Mouse (Mus musculus) erythroblast, embryonic 14.5 days (primary cell): Measurements from ENCODE around the gene Tgm4. TPM values are rescaled to one million over a fixed set of nuclear protein-coding genes. Genes with fewer than 3 reads are reported as not detected.

Experiments used
- H3K27me3 ChIP-seq: 2 replicates; pipeline ENCODE4 v1.6.1; 2012; ENCODE audit warnings: inconsistent platforms; ENCODE audit not compliant: control insufficient read depth
- H3K36me3 ChIP-seq: 2 replicates; pipeline ENCODE4 v1.6.1; 2012; ENCODE audit warnings: mild to moderate bottlenecking, inconsistent platforms; ENCODE audit not compliant: control insufficient read depth
- H3K4me1 ChIP-seq: 2 replicates; pipeline ENCODE4 v1.6.1; 2012; ENCODE audit warnings: inconsistent platforms; ENCODE audit not compliant: control insufficient read depth
- H3K4me3 ChIP-seq: replicated peaks from 2 replicates; pipeline ENCODE3; 2012; ENCODE audit warnings: moderate library complexity, mild to moderate bottlenecking, inconsistent platforms
- H3K9me3 ChIP-seq: 2 replicates; pipeline ENCODE4 v1.6.1; 2012; ENCODE audit warnings: low read length, inconsistent platforms, mixed read lengths; ENCODE audit not compliant: control insufficient read depth
- GATA1 ChIP-seq: IDR thresholded peaks from 2 replicates; pipeline ENCODE4 v1.6.1; 2012; ENCODE audit warnings: low read length, inconsistent platforms, mixed read lengths
- TAL1 ChIP-seq: IDR thresholded peaks from 3 replicates; pipeline ENCODE4 v1.6.1; 2012; ENCODE audit warnings: low read length, inconsistent platforms, mixed read lengths
- polyA plus RNA-seq: library from polyadenylated mRNA; stranded (reverse); fragments of >175 nt; gene quantifications from 2 replicates; pipeline ENCODE4 v1.2.3, GENCODE M21; 2012

The Tgm4 gene
- polyA plus RNA-seq, 1 experiment = 0.04 TPM

- H3K36me3 ChIP-seq = no peaks in the 10 kb centered on the region
- H3K4me3 ChIP-seq = no peak overlapping the region
- TF ChIP-seq GATA1 (no peak), TAL1 (no peak)
- no peaks in the 10 kb centered on the region for H3K27me3 ChIP-seq
- H3K4me1 ChIP-seq = no peaks in the 10 kb centered on the region
- H3K9me3 ChIP-seq = no peaks in the 10 kb centered on the region; the same call in 1 of the 2 replicates
These were observed 13.1 kb downstream of the Tgm4 start for GRCm38 (mm10) chr9:123047665-123048064.

GRCm38 (mm10) chr9:123058724-123059292 is 24.3 kb downstream of the Tgm4 start:
- Histone ChIP-seq H3K36me3 (no peaks in the 10 kb centered on the region), H3K4me1 (no peaks in the 10 kb centered on the region), H3K9me3 (no peaks in the 10 kb centered on the region), H3K27me3 (no peaks in the 10 kb centered on the region), H3K4me3 (no peak overlapping the region)
- no peak for TF ChIP-seq GATA1
- no peak for TF ChIP-seq TAL1

DNA sequence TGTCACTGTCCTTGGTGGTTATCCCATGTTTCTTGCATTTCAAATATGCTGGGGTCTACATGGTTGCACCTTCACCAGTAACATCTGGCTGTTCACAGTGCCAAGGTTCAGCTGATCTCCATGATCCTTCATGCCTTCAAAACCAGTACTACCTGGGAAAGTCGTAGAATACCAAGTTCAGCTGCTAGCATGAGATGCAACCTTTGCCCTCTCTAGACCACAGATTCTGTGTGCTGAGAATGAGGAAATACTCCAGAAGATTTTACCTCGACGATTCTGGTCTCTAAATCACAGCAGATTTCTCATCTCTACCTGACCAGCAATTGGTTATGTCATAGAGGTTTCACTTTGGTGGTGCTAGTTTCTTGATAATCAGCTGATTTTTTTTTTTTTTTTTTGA is 25.6 kb downstream of the Tgm4 start:
- Histone ChIP-seq H3K4me3 (no peak overlapping the region), H3K36me3 (no peaks in the 10 kb centered on the region), H3K4me1 (no peaks in the 10 kb centered on the region), H3K27me3 (no peaks in the 10 kb centered on the region), H3K9me3 (no peaks in the 10 kb centered on the region)
- TF ChIP-seq GATA1 = no peak
- TF ChIP-seq TAL1 = no peak

GRCm38 (mm10) chr9:123079149-123079548 is 44.6 kb downstream of the Tgm4 start:
- Histone ChIP-seq H3K27me3 (no peaks in the 10 kb centered on the region), H3K36me3 (peaks cover 94% of the 10 kb centered on the region), H3K4me1 (peaks cover 13% of the 10 kb centered on the region), H3K9me3 (no peaks in the 10 kb centered on the region), H3K4me3 (no peak overlapping the region)
- no peak for TF ChIP-seq TAL1
- no peak for TF ChIP-seq GATA1

- TF ChIP-seq GATA1 = no peak
- no peak for TF ChIP-seq TAL1
- Histone ChIP-seq H3K9me3 (no peaks in the 10 kb centered on the region), H3K4me1 (peaks cover 13% of the 10 kb centered on the region), H3K27me3 (no peaks in the 10 kb centered on the region), H3K4me3 (no peak overlapping the region), H3K36me3 (peaks cover 97% of the 10 kb centered on the region)
These were observed 45.8 kb downstream of the Tgm4 start for GRCm38 (mm10) chr9:123080355-123080754.

GRCm38 (mm10) chr9:123080796-123081195 is 46.3 kb downstream of the Tgm4 start:
- TF ChIP-seq GATA1 (no peak), TAL1 (no peak)
- Histone ChIP-seq H3K36me3 (peaks cover 97% of the 10 kb centered on the region), H3K4me1 (peaks cover 13% of the 10 kb centered on the region), H3K9me3 (no peaks in the 10 kb centered on the region), H3K4me3 (no peak overlapping the region), H3K27me3 (no peaks in the 10 kb centered on the region)

DNA sequence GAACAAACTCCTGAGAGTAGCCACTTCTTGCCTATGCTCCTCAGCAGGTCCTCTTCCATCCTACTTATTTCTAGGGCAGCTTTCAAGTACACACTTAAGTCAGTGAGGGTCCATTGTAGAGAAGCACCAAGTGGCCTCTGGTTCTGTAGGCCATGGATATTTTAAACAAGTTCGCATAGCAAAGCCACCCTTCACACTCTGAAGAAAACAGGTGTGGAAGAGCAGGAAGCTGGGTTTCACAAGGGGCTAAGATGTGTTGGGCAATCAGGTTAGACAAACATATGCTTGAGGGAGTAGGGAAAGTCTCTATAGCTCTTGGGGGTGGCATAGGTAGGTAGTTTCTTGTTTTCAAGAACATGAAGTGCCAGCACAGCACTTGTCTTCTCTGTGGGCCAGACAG is 50.8 kb downstream of the Tgm4 start:
- Histone ChIP-seq H3K27me3 (no peaks in the 10 kb centered on the region), H3K4me3 (no peak overlapping the region), H3K36me3 (peaks cover 99% of the 10 kb centered on the region), H3K4me1 (peaks cover 5% of the 10 kb centered on the region; the same call in 1 of the 2 replicates), H3K9me3 (no peaks in the 10 kb centered on the region)
- TF ChIP-seq TAL1 (no peak), GATA1 (no peak)

GRCm38 (mm10) chr9:123087558-123087957 is 53.0 kb downstream of the Tgm4 start:
- H3K4me1 ChIP-seq = peaks cover 5% of the 10 kb centered on the region; the same call in 1 of the 2 replicates
- no peak overlapping the region for H3K4me3 ChIP-seq
- H3K36me3 ChIP-seq = peaks cover 97% of the 10 kb centered on the region
- TF ChIP-seq GATA1 = no peak
- no peak for TF ChIP-seq TAL1
- H3K27me3 ChIP-seq = no peaks in the 10 kb centered on the region
- no peaks in the 10 kb centered on the region for H3K9me3 ChIP-seq

DNA sequence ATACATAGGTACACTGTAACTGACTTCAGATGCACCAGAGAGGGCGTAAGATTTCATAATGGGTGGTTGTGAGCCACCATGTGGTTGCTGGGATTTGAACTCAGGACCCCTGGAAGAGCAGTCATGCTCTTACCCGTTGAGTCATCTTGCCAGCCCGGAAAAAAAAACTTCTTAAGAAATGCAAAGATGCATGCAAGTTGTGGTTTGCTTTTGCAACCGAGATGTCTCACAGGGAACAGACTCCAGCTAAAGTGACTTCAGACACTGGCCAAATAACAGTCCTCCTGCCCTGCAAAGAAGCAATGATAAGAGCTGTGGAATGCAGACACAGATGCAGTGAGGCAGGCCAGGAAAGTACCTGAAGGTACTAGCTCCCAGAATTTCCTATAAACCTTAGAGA is 56.3 kb downstream of the Tgm4 start:
- TF ChIP-seq TAL1 (no peak), GATA1 (no peak)
- peaks cover 86% of the 10 kb centered on the region for H3K36me3 ChIP-seq
- no peaks in the 10 kb centered on the region for H3K27me3 ChIP-seq
- no peaks in the 10 kb centered on the region for H3K9me3 ChIP-seq
- H3K4me1 ChIP-seq = peaks cover 5% of the 10 kb centered on the region; the same call in 1 of the 2 replicates
- no peak overlapping the region for H3K4me3 ChIP-seq
